Mouse (Mus musculus): ENCODE results near the gene A730046J19Rik. TPM values are rescaled to one million over a fixed set of nuclear protein-coding genes. Genes with fewer than 3 reads are reported as not detected.

A730046J19Rik gene
- not detected for polyA plus RNA-seq (2012; fragmentation: generic; extraction: Trizol)
- long read RNA-seq, experiment 1 = 0 reads
- long read RNA-seq, experiment 2 = 0 reads

DNA sequence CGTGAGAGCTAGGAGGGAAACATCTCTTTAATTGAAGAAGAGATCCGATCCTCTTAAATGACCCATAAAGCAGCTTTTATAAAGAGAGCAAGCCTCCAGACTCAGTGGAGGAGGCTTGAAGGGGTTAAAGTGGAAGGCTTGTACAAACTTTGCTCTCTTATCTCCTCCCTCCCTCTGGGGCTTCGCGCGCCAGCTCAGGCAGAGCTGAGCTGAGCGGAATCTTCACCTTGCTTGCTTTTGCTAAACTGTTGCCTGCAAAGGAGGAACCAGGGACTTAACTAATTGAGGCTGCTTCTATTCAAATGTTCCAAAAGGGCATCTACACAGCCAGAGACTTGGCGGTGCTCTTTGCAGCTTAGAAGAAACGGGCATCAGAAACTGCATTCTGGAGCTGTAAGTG lies at the start of gene A730046J19Rik:
Gene A730046J19Rik (plus strand): TSS at position 173 of the 400 bp plus-strand sequence.
- Histone ChIP-seq H3ac (ENCODE audit: control insufficient read depth, insufficient read length, low read depth) (no peak within 1 kb of the TSS), H3K79me3 (ENCODE audit: low read depth) (no peaks in the 10 kb centered on the region), H3K27me3 (ENCODE audit: control insufficient read depth, insufficient read depth, insufficient read length) (no peaks in the 10 kb centered on the region), H3K4me3 (ENCODE audit: insufficient read depth, poor library complexity, severe bottlenecking) (no peak within 1 kb of the TSS), H3K36me3 (ENCODE audit: control insufficient read depth, insufficient read depth) (no peaks in the 10 kb centered on the region), H3K79me2 (ENCODE audit: control insufficient read depth, insufficient read depth) (no peaks in the 10 kb centered on the region)
- no peak for TF ChIP-seq MYOG (IDR thresholded peaks at IDR 0.05; ENCODE audit: control insufficient read depth, extremely low read depth, insufficient read length)
- no peak for TF ChIP-seq USF1 (IDR thresholded peaks at IDR 0.05; ENCODE audit: low read depth)
- no peak for TF ChIP-seq MAX (IDR thresholded peaks at IDR 0.05)
- no peak for TF ChIP-seq CTCF (IDR thresholded peaks at IDR 0.05; ENCODE audit: control insufficient read depth, insufficient read depth, insufficient read length)
- TF ChIP-seq CEBPB (IDR thresholded peaks at IDR 0.05; ENCODE audit: low read depth) = no peak
- TF ChIP-seq MYOD1 (IDR thresholded peaks at IDR 0.05; ENCODE audit: control insufficient read depth, insufficient read length, low read depth) = no peak
- TF ChIP-seq FOSL1 (IDR thresholded peaks at IDR 0.05; ENCODE audit: insufficient read depth, low read length, poor library complexity, severe bottlenecking) = no peak

DNA sequence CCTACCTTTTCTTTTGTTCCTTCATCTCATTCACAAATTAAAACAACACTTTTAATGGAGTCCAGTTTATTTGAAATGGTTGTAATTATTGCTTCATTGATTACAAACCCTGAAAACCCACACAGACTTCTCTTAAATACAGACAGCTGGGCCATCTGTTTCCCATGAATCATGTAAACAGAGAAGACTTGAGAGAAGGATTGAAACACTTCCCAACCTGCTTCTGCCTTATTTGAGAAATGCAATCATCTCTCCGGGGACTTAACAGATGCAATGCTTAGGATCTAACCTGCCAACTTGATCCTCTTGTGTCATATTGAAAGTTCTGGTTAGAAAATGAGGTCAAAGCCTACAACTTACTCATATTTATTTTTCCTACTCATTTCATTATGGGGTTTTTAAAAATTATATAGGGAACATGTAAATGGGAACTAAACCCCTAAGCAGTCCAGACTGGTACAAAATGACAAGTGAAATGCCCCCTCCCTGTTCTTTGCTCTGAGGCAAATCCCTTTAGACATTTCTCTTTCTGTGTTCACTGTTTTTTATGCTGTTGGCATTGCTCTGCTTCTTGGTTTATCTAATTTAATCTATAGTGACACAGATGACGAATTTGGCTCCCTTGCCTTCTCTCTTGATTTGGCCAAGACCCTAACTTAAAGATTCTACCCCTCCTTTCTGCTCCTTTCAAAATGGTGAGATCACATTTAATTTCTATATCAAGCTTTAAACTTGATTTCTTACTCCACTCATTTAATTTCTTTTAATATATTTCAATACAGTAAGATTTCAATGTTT lies 48.7 kb upstream of the A730046J19Rik start:
- H3K4me3 ChIP-seq (ENCODE audit: insufficient read depth, poor library complexity, severe bottlenecking) = no peak overlapping the region
- H3K79me3 ChIP-seq (ENCODE audit: low read depth) = no peaks in the 10 kb centered on the region
- no peaks in the 10 kb centered on the region for H3K79me2 ChIP-seq (ENCODE audit: control insufficient read depth, insufficient read depth)
- H3K27me3 ChIP-seq (ENCODE audit: control insufficient read depth, insufficient read depth, insufficient read length) = no peaks in the 10 kb centered on the region
- no peaks in the 10 kb centered on the region for H3K36me3 ChIP-seq (ENCODE audit: control insufficient read depth, insufficient read depth)
- TF ChIP-seq MYOG (IDR thresholded peaks at IDR 0.05; ENCODE audit: control insufficient read depth, extremely low read depth, insufficient read length) (no peak), MYOD1 (IDR thresholded peaks at IDR 0.05; ENCODE audit: control insufficient read depth, insufficient read length, low read depth) (no peak), MAX (IDR thresholded peaks at IDR 0.05) (no peak), CTCF (IDR thresholded peaks at IDR 0.05; ENCODE audit: control insufficient read depth, insufficient read depth, insufficient read length) (no peak)
- no peak overlapping the region for H3ac ChIP-seq (ENCODE audit: control insufficient read depth, insufficient read length, low read depth)

DNA sequence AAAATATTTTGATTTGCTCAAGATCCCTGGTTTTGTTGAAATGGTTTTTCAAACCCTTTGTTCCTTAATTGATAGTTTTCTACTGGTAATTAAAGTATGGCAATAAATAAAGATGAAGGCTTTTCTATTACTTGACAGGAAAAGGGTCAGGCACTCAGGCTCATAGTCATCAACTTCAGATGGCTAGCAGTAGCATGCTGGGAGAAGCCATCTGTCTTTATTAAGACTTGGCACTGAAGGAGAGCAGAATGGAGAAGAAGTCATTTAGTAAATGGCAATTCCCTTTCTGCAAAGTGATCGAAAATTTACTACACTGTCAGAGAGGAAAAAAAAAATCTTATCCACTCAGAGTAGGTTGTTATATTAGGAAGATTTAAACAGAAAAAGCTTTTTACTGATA lies 17.2 kb upstream of the A730046J19Rik start:
- H3K79me3 ChIP-seq (ENCODE audit: low read depth) = no peaks in the 10 kb centered on the region
- no peaks in the 10 kb centered on the region for H3K36me3 ChIP-seq (ENCODE audit: control insufficient read depth, insufficient read depth)
- no peaks in the 10 kb centered on the region for H3K79me2 ChIP-seq (ENCODE audit: control insufficient read depth, insufficient read depth)
- H3ac ChIP-seq (ENCODE audit: control insufficient read depth, insufficient read length, low read depth) = no peak overlapping the region
- TF ChIP-seq FOSL1 (IDR thresholded peaks at IDR 0.05; ENCODE audit: insufficient read depth, low read length, poor library complexity, severe bottlenecking) (no peak), USF1 (IDR thresholded peaks at IDR 0.05; ENCODE audit: low read depth) (no peak), MYOG (IDR thresholded peaks at IDR 0.05; ENCODE audit: control insufficient read depth, extremely low read depth, insufficient read length) (no peak), CTCF (IDR thresholded peaks at IDR 0.05; ENCODE audit: control insufficient read depth, insufficient read depth, insufficient read length) (no peak), CEBPB (IDR thresholded peaks at IDR 0.05; ENCODE audit: low read depth) (no peak), MAX (IDR thresholded peaks at IDR 0.05) (no peak), MYOD1 (IDR thresholded peaks at IDR 0.05; ENCODE audit: control insufficient read depth, insufficient read length, low read depth) (no peak)
- H3K4me3 ChIP-seq (ENCODE audit: insufficient read depth, poor library complexity, severe bottlenecking) = no peak overlapping the region
- no peaks in the 10 kb centered on the region for H3K27me3 ChIP-seq (ENCODE audit: control insufficient read depth, insufficient read depth, insufficient read length)

DNA sequence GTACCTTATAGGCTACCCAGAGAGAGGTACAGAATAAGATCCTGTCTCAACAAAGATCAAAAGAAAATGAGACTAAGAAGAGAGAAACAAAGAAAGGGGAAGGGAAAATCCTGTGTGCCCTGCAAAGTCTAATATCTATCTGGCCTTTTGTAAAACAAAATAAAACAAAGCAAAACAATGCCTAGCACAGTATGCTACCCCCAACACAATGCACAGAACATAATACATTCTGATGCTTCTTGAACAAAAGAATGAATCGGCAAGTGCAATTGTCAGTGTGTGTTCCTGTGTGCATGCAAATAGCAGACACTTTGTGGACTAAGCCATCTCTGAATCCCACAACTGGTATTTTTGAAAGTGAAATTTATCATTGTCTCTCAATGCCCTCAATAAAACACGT lies 3.5 kb upstream of the A730046J19Rik start:
- Histone ChIP-seq H3K4me3 (ENCODE audit: insufficient read depth, poor library complexity, severe bottlenecking) (no peak overlapping the region), H3K79me3 (ENCODE audit: low read depth) (no peaks in the 10 kb centered on the region), H3K79me2 (ENCODE audit: control insufficient read depth, insufficient read depth) (no peaks in the 10 kb centered on the region), H3ac (ENCODE audit: control insufficient read depth, insufficient read length, low read depth) (no peak overlapping the region), H3K36me3 (ENCODE audit: control insufficient read depth, insufficient read depth) (no peaks in the 10 kb centered on the region), H3K27me3 (ENCODE audit: control insufficient read depth, insufficient read depth, insufficient read length) (no peaks in the 10 kb centered on the region)
- no peak for TF ChIP-seq MYOG (IDR thresholded peaks at IDR 0.05; ENCODE audit: control insufficient read depth, extremely low read depth, insufficient read length)
- TF ChIP-seq MAX (IDR thresholded peaks at IDR 0.05) = no peak
- no peak for TF ChIP-seq USF1 (IDR thresholded peaks at IDR 0.05; ENCODE audit: low read depth)
- no peak for TF ChIP-seq CTCF (IDR thresholded peaks at IDR 0.05; ENCODE audit: control insufficient read depth, insufficient read depth, insufficient read length)
- no peak for TF ChIP-seq MYOD1 (IDR thresholded peaks at IDR 0.05; ENCODE audit: control insufficient read depth, insufficient read length, low read depth)
- TF ChIP-seq CEBPB (IDR thresholded peaks at IDR 0.05; ENCODE audit: low read depth) = no peak
- no peak for TF ChIP-seq FOSL1 (IDR thresholded peaks at IDR 0.05; ENCODE audit: insufficient read depth, low read length, poor library complexity, severe bottlenecking)

- no peaks in the 10 kb centered on the region for H3K79me2 ChIP-seq (ENCODE audit: control insufficient read depth, insufficient read depth)
- no peaks in the 10 kb centered on the region for H3K36me3 ChIP-seq (ENCODE audit: control insufficient read depth, insufficient read depth)
- H3K4me3 ChIP-seq (ENCODE audit: insufficient read depth, poor library complexity, severe bottlenecking) = no peak overlapping the region
- H3K79me3 ChIP-seq (ENCODE audit: low read depth) = no peaks in the 10 kb centered on the region
- H3K27me3 ChIP-seq (ENCODE audit: control insufficient read depth, insufficient read depth, insufficient read length) = no peaks in the 10 kb centered on the region
- TF ChIP-seq MYOG (IDR thresholded peaks at IDR 0.05; ENCODE audit: control insufficient read depth, extremely low read depth, insufficient read length) (no peak), MAX (IDR thresholded peaks at IDR 0.05) (no peak), CEBPB (IDR thresholded peaks at IDR 0.05; ENCODE audit: low read depth) (no peak)
- H3ac ChIP-seq (ENCODE audit: control insufficient read depth, insufficient read length, low read depth) = no peak overlapping the region
Observed at GRCm38 (mm10) chrX:144154111-144154510, 616 bp downstream of the A730046J19Rik start.

GRCm38 (mm10) chrX:144162936-144163335 lies 9.4 kb downstream of the A730046J19Rik start:
- Histone ChIP-seq H3K4me3 (ENCODE audit: insufficient read depth, poor library complexity, severe bottlenecking) (no peak overlapping the region), H3K79me2 (ENCODE audit: control insufficient read depth, insufficient read depth) (no peaks in the 10 kb centered on the region), H3K27me3 (ENCODE audit: control insufficient read depth, insufficient read depth, insufficient read length) (no peaks in the 10 kb centered on the region), H3K79me3 (ENCODE audit: low read depth) (no peaks in the 10 kb centered on the region), H3K36me3 (ENCODE audit: control insufficient read depth, insufficient read depth) (no peaks in the 10 kb centered on the region), H3ac (ENCODE audit: control insufficient read depth, insufficient read length, low read depth) (no peak overlapping the region)
- TF ChIP-seq MAX (IDR thresholded peaks at IDR 0.05) (no peak), USF1 (IDR thresholded peaks at IDR 0.05; ENCODE audit: low read depth) (no peak), MYOD1 (IDR thresholded peaks at IDR 0.05; ENCODE audit: control insufficient read depth, insufficient read length, low read depth) (no peak), FOSL1 (IDR thresholded peaks at IDR 0.05; ENCODE audit: insufficient read depth, low read length, poor library complexity, severe bottlenecking) (no peak), CEBPB (IDR thresholded peaks at IDR 0.05; ENCODE audit: low read depth) (no peak), MYOG (IDR thresholded peaks at IDR 0.05; ENCODE audit: control insufficient read depth, extremely low read depth, insufficient read length) (no peak), CTCF (IDR thresholded peaks at IDR 0.05; ENCODE audit: control insufficient read depth, insufficient read depth, insufficient read length) (no peak)
